Comparison of ENCODE assay signal across 13 mouse cellular contexts in the genomic region with DNA sequence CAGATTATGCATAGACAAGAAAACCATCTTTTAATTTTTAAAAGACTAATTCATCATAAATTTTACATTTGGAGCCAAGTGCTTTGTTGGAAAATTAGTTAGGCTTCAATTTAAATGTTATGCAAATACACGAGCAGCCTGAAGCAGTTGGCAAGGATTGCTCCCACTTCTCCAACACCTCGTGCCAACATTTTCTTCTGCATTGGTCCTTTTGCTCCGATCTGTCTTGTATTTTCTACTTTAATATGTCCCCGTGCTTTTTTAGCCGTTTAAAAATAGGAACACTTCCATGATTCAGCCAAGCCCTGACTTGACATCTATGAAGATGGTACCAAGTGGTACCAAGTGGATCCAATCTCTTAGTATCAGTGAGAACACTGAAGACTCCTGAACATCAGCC. TPM values are rescaled to one million over a fixed set of nuclear protein-coding genes. Genes with fewer than 3 reads are reported as not detected.
DNase-seq lines count a peak whose midpoint lies in the region.
"Had no signal": no experiment of that assay in that cellular context is flagged by ENCODE, and none has a peak within 500 bp of the region (broad histone marks: within the 10 kb centered on the region; RNA-seq: fewer than 3 reads in every experiment).

No protein-coding gene starts in this region.

- DNase-seq in frontal cortex, adult 2 months (ENCODE audit: extremely low spot score in 1 of 2, low spot score in 1 of 2): peak; percentile 50 to 68
- DNase-seq in frontal cortex, postnatal 14 days (ENCODE audit: low spot score in 2 of 2): no peak
- DNase-seq in right cerebral cortex, adult 2 months (ENCODE audit: low spot score in 2 of 2): peak; percentile 17 to 28
- DNase-seq in right cerebral cortex, postnatal 4 days: no peak
- DNase-seq in left cerebral cortex, adult 11 months (ENCODE audit: low spot score): peak; percentile 19
- no peak for DNase-seq in kidney, postnatal 4 days
- no peak for DNase-seq in kidney, adult 11 months
- no peak for DNase-seq in retina, postnatal 1 day
- DNase-seq: adrenal gland, postnatal 36 days; cerebellum, adult 11-12 months; kidney, adult 2 months; lung, adult 18-20 months; thymus, adult 2 months had no signal

RNA-seq across cellular contexts. Expression of gene Sorbs2, which starts 50.8 kb away (rescaled TPM):
- polyA plus RNA-seq in frontal cortex, adult 2 months (2012; rRNA removed): 122 and 124 TPM in 2 replicates

Comparison
In these comparisons a context has a peak if more than half of its experiments do, and no peak if none do; other contexts are left out.
1. DNase-seq: peak in frontal cortex, adult 2 months (2 of 2), right cerebral cortex, adult 2 months (2 of 2) and left cerebral cortex, adult 11 months (single experiment); none in frontal cortex, postnatal 14 days (0 of 2), right cerebral cortex, postnatal 4 days (single experiment), kidney, postnatal 4 days (0 of 2), kidney, adult 11 months (single experiment) and retina, postnatal 1 day (single experiment).